Mouse (Mus musculus): ENCODE results near the gene Mrpl33.
"Not testable (repeated sequence)": the region's sequence is repeated elsewhere in the genome, so short reads cannot be mapped to it uniquely, and the experiment has no call there.

DNA sequence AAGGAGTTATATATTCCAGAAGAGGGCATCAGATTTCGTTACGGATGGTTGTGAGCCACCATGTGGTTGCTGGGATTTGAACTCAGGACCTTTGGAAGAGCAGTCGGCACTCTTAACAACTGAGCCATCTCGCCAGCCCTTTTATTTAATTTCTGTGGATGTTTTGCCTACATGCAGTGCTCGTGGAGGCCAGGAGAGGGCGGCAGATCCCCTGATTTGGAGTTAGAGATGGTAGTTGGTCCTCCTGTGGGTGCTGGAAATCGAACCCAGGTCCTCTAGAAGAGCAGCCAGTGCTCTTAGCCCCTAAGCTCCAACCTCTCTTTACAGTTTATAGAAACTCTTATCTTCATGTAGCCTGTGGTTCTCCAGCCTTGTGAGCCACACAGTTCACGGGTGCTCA lies 8.1 kb upstream of the Mrpl33 start:
- TF ChIP-seq POLR2A (IDR thresholded peaks at IDR 0.05; ENCODE audit: low read depth, low read length), result not testable (repeated sequence)
- TF ChIP-seq CTCF (IDR thresholded peaks at IDR 0.05; ENCODE audit: extremely low read depth, insufficient read length, insufficient replicate concordance, low read depth, low read length), result peak; percentile 30; the same call in 1 of the 2 replicates
